Mouse (Mus musculus) hindbrain, embryonic 13.5 days (tissue): Measurements from ENCODE around the gene Zdbf2. TPM values are rescaled to one million over a fixed set of nuclear protein-coding genes. Genes with fewer than 3 reads are reported as not detected.

ENCODE experiments used
- ATAC-seq: fragments of 200-750 bp; cut with Nextera tagmentation; 2 replicates; pipeline ENCODE4 v1.8.0; 2017; ENCODE audit warnings: moderate TSS enrichment; ENCODE audit not compliant: low FRiP score
- H3K27ac ChIP-seq: fragments of 300-500 bp; sonication (generic); 2 replicates; pipeline ENCODE4 v1.5.1; 2015; ENCODE audit warnings: inconsistent platforms, mild to moderate bottlenecking, moderate library complexity
- H3K27me3 ChIP-seq: fragments of 300-500 bp; sonication (generic); 2 replicates; pipeline ENCODE4 v1.6.1; 2015; ENCODE audit warnings: mild to moderate bottlenecking, inconsistent platforms
- H3K36me3 ChIP-seq: fragments of 300-500 bp; sonication (generic); 2 replicates; pipeline ENCODE4 v1.6.1; 2015; ENCODE audit warnings: mild to moderate bottlenecking, inconsistent platforms
- H3K4me1 ChIP-seq: fragments of 300-500 bp; sonication (generic); replicated peaks from 2 replicates; pipeline ENCODE4 v1.6.1; 2015; ENCODE audit warnings: inconsistent platforms
- H3K4me2 ChIP-seq: fragments of 300-500 bp; sonication (generic); 2 replicates; pipeline ENCODE4 v1.6.1; 2015; ENCODE audit warnings: inconsistent platforms, mild to moderate bottlenecking, moderate library complexity
- H3K4me3 ChIP-seq: fragments of 300-500 bp; sonication (generic); 2 replicates; pipeline ENCODE4 v1.5.1; 2015; ENCODE audit warnings: mild to moderate bottlenecking, inconsistent platforms
- H3K9ac ChIP-seq: fragments of 300-500 bp; sonication (generic); 2 replicates; pipeline ENCODE4 v1.6.1; 2015; ENCODE audit warnings: mild to moderate bottlenecking, inconsistent platforms
- H3K9me3 ChIP-seq: fragments of 300-500 bp; sonication (generic); 2 replicates; pipeline ENCODE4 v1.6.1; 2016; ENCODE audit warnings: inconsistent platforms
- WGBS: fragments of 180-500 bp; shearing (Covaris S2); methylation state at CpG from one replicate; pipeline ENCODE4 v1.1.7; 2015; 5-methylcytosine and 5-hydroxymethylcytosine counted together
- polyA plus RNA-seq: library from polyadenylated mRNA; unstranded; fragments of >200 nt; fragmentation: Nextera tagmentation; extraction: Ambion mirVana; gene quantifications from 2 replicates; pipeline ENCODE4 v1.2.1, GENCODE M21; 2015

Gene Zdbf2
- 34.9 and 36.9 TPM in 2 replicates for polyA plus RNA-seq

DNA sequence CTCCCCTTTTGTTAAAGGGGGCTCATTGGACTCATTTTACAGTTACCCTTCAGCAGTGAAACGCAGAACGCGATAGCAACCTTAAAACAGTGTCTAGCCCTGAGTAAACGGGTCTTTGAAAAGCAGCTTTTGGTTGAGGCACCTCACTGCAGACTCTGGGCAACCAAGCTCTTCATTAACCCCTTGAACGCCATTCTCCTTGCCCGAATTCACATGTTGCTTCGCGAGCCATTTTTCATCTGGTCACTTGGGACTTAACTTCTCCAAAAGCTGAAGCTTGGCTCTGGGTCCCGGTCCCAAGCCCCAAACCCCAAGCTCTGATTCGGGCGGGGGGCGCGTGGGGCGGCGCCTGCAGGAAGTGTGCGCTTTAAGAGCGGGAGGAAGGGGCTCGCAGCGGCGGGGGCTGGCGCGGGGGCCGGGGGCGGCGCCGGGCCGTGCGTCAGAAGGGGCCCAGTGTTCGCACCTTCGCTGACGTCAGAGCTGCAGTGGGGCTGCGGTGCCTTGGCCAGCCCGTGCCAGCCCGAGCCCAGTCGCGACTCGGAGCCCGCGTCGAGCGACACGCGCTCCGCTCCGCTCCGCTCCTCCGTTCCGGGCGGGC, at the start of gene Zdbf2:
Gene Zdbf2 (plus strand): TSS at position 525 of the 598 bp plus-strand sequence.
- H3K4me3 ChIP-seq: peak within 1 kb of the TSS; percentile 60
- no peaks in the 10 kb centered on the region for H3K4me1 ChIP-seq
- no peaks in the 10 kb centered on the region for H3K9me3 ChIP-seq
- H3K27ac ChIP-seq: peak within 1 kb of the TSS; percentile 85
- H3K27me3 ChIP-seq: peaks cover 71% of the 10 kb centered on the region
- peak within 1 kb of the TSS; percentile 86 for H3K9ac ChIP-seq
- H3K4me2 ChIP-seq: peak within 1 kb of the TSS; percentile 56
- ATAC-seq: peak; percentile 92
- WGBS: under 1% methylated on average over 49 of the region's 49 CpGs
- no peaks in the 10 kb centered on the region for H3K36me3 ChIP-seq

DNA sequence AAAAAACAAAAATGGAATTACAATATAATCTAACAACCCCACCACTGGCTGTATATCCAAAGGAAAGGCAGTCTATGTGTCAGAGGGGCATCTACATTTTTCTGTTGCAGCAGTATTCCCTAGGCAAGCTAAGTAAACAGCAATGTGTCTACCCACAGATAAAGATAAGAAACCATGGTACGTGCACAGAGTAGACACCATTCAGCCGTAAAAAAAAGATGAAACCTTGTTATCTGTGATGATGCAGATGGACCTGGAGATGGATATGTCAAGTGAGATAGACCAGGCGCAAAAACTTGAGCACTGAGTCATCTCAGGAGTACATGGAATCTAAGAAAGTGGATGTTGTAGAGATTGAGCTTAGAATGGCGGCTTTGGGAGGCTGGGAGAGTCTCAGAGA, 48.1 kb upstream of the Zdbf2 start:
- no peak overlapping the region for H3K9ac ChIP-seq
- H3K9me3 ChIP-seq: no peaks in the 10 kb centered on the region
- peaks cover 3% of the 10 kb centered on the region; the same call in 1 of the 2 replicates for H3K4me1 ChIP-seq
- ATAC-seq: no peak
- H3K4me2 ChIP-seq: no peak overlapping the region
- no peak overlapping the region for H3K27ac ChIP-seq
- no peak overlapping the region for H3K4me3 ChIP-seq
- 89% methylated on average over 4 of the region's 4 CpGs for WGBS
- H3K27me3 ChIP-seq: no peaks in the 10 kb centered on the region
- no peaks in the 10 kb centered on the region for H3K36me3 ChIP-seq

- H3K27ac ChIP-seq: no peak overlapping the region
- no peak overlapping the region for H3K9ac ChIP-seq
- no peak for ATAC-seq
- no peaks in the 10 kb centered on the region for H3K9me3 ChIP-seq
- H3K4me3 ChIP-seq: no peak overlapping the region
- H3K36me3 ChIP-seq: no peaks in the 10 kb centered on the region
- H3K27me3 ChIP-seq: no peaks in the 10 kb centered on the region
- 8% methylated on average over 7 of the region's 7 CpGs for WGBS
- H3K4me2 ChIP-seq: no peak overlapping the region
- peaks cover 3% of the 10 kb centered on the region; the same call in 1 of the 2 replicates for H3K4me1 ChIP-seq
Measured at GRCm38 (mm10) chr1:63225890-63226289, 47.2 kb upstream of the Zdbf2 start.

- no peak overlapping the region for H3K4me3 ChIP-seq
- H3K27ac ChIP-seq: no peak overlapping the region
- H3K9ac ChIP-seq: no peak overlapping the region
- peaks cover 3% of the 10 kb centered on the region; the same call in 1 of the 2 replicates for H3K4me1 ChIP-seq
- H3K9me3 ChIP-seq: no peaks in the 10 kb centered on the region
- ATAC-seq: no peak
- H3K4me2 ChIP-seq: no peak overlapping the region
- 80% methylated on average over 5 of the region's 5 CpGs for WGBS
- no peaks in the 10 kb centered on the region for H3K27me3 ChIP-seq
- H3K36me3 ChIP-seq: no peaks in the 10 kb centered on the region
Measured at GRCm38 (mm10) chr1:63227241-63227640, 45.8 kb upstream of the Zdbf2 start.

GRCm38 (mm10) chr1:63237371-63237770, 35.7 kb upstream of the Zdbf2 start:
- Histone ChIP-seq H3K4me2 (no peak overlapping the region), H3K9me3 (no peaks in the 10 kb centered on the region), H3K9ac (no peak overlapping the region), H3K36me3 (no peaks in the 10 kb centered on the region), H3K4me3 (no peak overlapping the region), H3K27ac (peak overlapping the region; percentile 52; the same call in 1 of the 2 replicates), H3K27me3 (0 out of 2 replicates have a peak, but pooled peaks cover 3% of the 10 kb centered on the region), H3K4me1 (peaks cover 9% of the 10 kb centered on the region)
- WGBS: 13% methylated on average over 5 of the region's 5 CpGs
- no peak for ATAC-seq

DNA sequence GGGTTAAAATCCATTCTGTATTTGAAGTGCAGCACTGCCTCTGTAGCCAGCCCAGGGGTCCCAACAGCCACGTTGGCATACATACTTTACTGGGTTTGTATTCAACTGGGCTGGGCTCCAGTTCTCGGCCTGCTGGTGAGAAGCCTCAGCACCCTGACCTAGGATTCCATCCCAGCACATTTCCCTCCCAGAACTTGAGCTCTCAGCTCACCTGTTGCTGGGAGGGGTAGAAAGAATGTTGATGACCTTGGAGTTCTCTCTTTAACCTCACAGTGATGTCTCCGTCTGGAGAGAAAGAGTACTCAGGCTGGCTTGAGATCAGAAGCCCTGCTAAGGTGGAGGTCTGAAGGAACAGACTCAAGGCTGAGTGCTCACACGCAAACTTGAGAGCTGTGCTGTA, 33.8 kb upstream of the Zdbf2 start:
- no peak overlapping the region for H3K27ac ChIP-seq
- 63% methylated on average over 4 of the region's 4 CpGs for WGBS
- H3K9me3 ChIP-seq: no peaks in the 10 kb centered on the region
- H3K36me3 ChIP-seq: no peaks in the 10 kb centered on the region
- peaks cover 9% of the 10 kb centered on the region for H3K4me1 ChIP-seq
- no peak for ATAC-seq
- no peak overlapping the region for H3K4me3 ChIP-seq
- no peak overlapping the region for H3K9ac ChIP-seq
- H3K27me3 ChIP-seq: 0 out of 2 replicates have a peak, but pooled peaks cover 3% of the 10 kb centered on the region
- H3K4me2 ChIP-seq: no peak overlapping the region

DNA sequence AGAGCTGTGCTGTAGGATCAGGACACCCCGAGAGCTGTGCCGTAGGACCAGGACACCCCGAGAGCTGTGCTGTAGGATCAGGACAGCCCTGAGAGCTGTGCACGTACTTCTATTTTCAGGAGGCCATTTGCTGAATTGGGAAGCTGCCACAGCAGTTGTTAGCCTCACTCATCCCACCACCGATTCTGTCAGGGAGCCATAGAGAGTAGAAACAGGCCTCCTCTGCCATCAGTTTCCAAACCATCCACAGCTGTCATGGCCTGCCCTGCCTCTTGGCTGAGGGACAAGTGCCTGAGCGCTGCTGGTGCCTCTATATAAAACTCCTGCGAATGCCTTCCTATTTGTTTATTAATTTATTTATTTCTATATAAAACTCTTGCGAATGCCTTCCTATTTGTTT, 33.3 kb upstream of the Zdbf2 start:
- no peaks in the 10 kb centered on the region for H3K36me3 ChIP-seq
- no peak for ATAC-seq
- no peak overlapping the region for H3K4me3 ChIP-seq
- H3K4me2 ChIP-seq: no peak overlapping the region
- no peak overlapping the region for H3K9ac ChIP-seq
- 94% methylated on average over 8 of the region's 8 CpGs for WGBS
- H3K27me3 ChIP-seq: peaks cover 2% of the 10 kb centered on the region; the same call in 1 of the 2 replicates
- H3K4me1 ChIP-seq: peaks cover 9% of the 10 kb centered on the region
- no peaks in the 10 kb centered on the region for H3K9me3 ChIP-seq
- H3K27ac ChIP-seq: no peak overlapping the region

- Histone ChIP-seq H3K27ac (no peak overlapping the region), H3K4me2 (no peak overlapping the region), H3K4me1 (peaks cover 12% of the 10 kb centered on the region), H3K9ac (no peak overlapping the region), H3K4me3 (no peak overlapping the region), H3K27me3 (peaks cover 36% of the 10 kb centered on the region), H3K36me3 (no peaks in the 10 kb centered on the region), H3K9me3 (no peaks in the 10 kb centered on the region)
- WGBS: 69% methylated on average over 4 of the region's 4 CpGs
- ATAC-seq: no peak
Measured at GRCm38 (mm10) chr1:63243854-63244253, 29.2 kb upstream of the Zdbf2 start.

- Histone ChIP-seq H3K9ac (no peak overlapping the region), H3K9me3 (no peaks in the 10 kb centered on the region), H3K4me2 (peak overlapping the region; percentile 56), H3K27ac (no peak overlapping the region), H3K4me1 (peaks cover 12% of the 10 kb centered on the region), H3K4me3 (peak overlapping the region; percentile 17), H3K27me3 (peaks cover 67% of the 10 kb centered on the region), H3K36me3 (no peaks in the 10 kb centered on the region)
- ATAC-seq: peak; percentile 85
- 2% methylated on average over 16 of the region's 16 CpGs for WGBS
Measured at GRCm38 (mm10) chr1:63246862-63247521, 26.1 kb upstream of the Zdbf2 start.

DNA sequence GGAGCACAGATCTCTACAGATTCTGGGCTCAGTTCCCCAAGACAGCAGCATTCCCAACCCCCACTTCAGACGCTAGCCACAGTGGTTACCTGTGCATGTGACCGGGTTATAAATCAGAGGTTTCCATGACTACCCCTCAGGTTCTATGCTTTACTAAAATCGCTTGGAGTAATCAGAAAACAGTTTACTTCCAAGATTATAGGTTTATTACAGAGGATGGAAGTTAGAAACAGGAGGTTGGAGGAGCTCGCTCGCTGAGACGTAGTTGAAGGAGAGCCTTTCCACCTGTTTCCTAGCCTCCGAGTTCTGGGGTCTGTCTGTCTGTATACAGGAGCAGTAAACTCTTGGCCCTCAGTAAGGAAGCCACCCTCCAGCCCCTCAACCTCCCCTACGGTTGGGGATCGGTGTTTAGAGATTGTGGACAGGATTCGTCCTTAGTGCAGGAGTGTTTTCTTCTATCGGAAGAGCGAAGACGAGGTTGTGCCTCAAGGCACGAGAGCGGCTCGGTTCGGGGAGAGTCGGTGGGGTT, 25.2 kb upstream of the Zdbf2 start:
- ATAC-seq: no peak
- Histone ChIP-seq H3K4me3 (peak overlapping the region; percentile 35), H3K27me3 (peaks cover 76% of the 10 kb centered on the region), H3K36me3 (no peaks in the 10 kb centered on the region), H3K9me3 (no peaks in the 10 kb centered on the region), H3K9ac (peak overlapping the region; percentile 66), H3K27ac (peak overlapping the region; percentile 62), H3K4me2 (peak overlapping the region; percentile 56), H3K4me1 (peaks cover 16% of the 10 kb centered on the region)
- WGBS: under 1% methylated on average over 18 of the region's 18 CpGs

- Histone ChIP-seq H3K27me3 (peaks cover 81% of the 10 kb centered on the region), H3K36me3 (no peaks in the 10 kb centered on the region), H3K9ac (peak overlapping the region; percentile 66), H3K4me2 (peak overlapping the region; percentile 56), H3K9me3 (no peaks in the 10 kb centered on the region), H3K4me3 (peak overlapping the region; percentile 35), H3K27ac (peak overlapping the region; percentile 62), H3K4me1 (peaks cover 21% of the 10 kb centered on the region)
- 3% methylated on average over 44 of the region's 44 CpGs for WGBS
- no peak for ATAC-seq
Measured at GRCm38 (mm10) chr1:63248360-63248851, 24.7 kb upstream of the Zdbf2 start.

DNA sequence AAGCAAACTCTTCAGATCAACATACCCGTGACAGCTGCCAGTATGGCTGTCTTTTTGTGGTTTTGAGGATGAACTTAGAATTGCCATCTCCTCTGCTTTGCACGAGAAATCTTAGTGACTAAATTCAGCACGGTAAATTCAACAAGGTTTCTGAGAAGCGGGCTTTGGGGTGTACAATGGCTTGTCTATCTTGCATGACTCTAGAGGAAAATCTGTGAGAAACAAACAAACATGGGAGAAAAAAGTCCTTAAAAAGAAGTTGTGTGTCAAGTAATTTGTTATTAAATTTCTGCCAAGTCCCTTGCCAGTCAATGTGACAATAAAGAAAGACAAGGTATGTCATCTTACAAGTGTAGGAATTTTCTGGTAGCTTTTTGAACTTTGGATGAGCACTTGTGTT, 23.8 kb upstream of the Zdbf2 start:
- Histone ChIP-seq H3K27me3 (peaks cover 89% of the 10 kb centered on the region), H3K9me3 (no peaks in the 10 kb centered on the region), H3K4me2 (no peak overlapping the region), H3K4me3 (no peak overlapping the region), H3K27ac (no peak overlapping the region), H3K9ac (no peak overlapping the region), H3K36me3 (no peaks in the 10 kb centered on the region), H3K4me1 (peaks cover 21% of the 10 kb centered on the region)
- WGBS: 51% methylated on average over 4 of the region's 4 CpGs
- no peak for ATAC-seq
